1 mouse cellular context compared by ENCODE assay signal in genomic region chr11:68430662-68431061, GRCm38 (mm10).
TF ChIP-seq lines count a peak whose summit lies in the region.

No protein-coding gene starts in this region.

TF ChIP-seq in CH12.LX, 34 proteins besides CTCF, POLR2A, EP300 and RAD21 (continued from another document):
- TF ChIP-seq PAX5 (IDR thresholded peaks at IDR 0.05; ENCODE audit: low read length), result no peak
- TF ChIP-seq MAFK (IDR thresholded peaks at IDR 0.05; ENCODE audit: insufficient replicate concordance, low read length), result no peak
- TF ChIP-seq MYC (IDR thresholded peaks at IDR 0.05; ENCODE audit: low read depth, low read length), result no peak
- TF ChIP-seq GABPA (IDR thresholded peaks at IDR 0.05; ENCODE audit: insufficient replicate concordance, low read depth, low read length), result no peak
- TF ChIP-seq MEF2A (IDR thresholded peaks at IDR 0.05; ENCODE audit: borderline replicate concordance, low read depth, low read length), result peak; percentile 54; the same call in 1 of the 2 replicates
- TF ChIP-seq E2F4 (IDR thresholded peaks at IDR 0.05; ENCODE audit: insufficient replicate concordance, low read depth, low read length), result no peak
- no peak for TF ChIP-seq KAT2A (IDR thresholded peaks at IDR 0.05; ENCODE audit: insufficient replicate concordance, low read length)
- peak; percentile 41 for TF ChIP-seq SMC3 (IDR thresholded peaks at IDR 0.05; ENCODE audit: low read depth, low read length)
- peak; percentile 68 for TF ChIP-seq ETS1 (conservative IDR thresholded peaks at IDR 0.05; ENCODE audit: low read depth, low read length)
